Mouse (Mus musculus): ENCODE data around the gene Zfp296.

Gene Zfp296

GRCm38 (mm10) chr7:19607291-19607690 is 30.2 kb downstream of the Zfp296 start:
- no peak for DNase-seq (ENCODE audit: low spot score)

- no peak for DNase-seq (ENCODE audit: low spot score)
Observed at GRCm38 (mm10) chr7:19609641-19610332, 32.7 kb downstream of the Zfp296 start.

- DNase-seq (ENCODE audit: low spot score) = no peak
Observed at GRCm38 (mm10) chr7:19610969-19611368, 33.9 kb downstream of the Zfp296 start.

GRCm38 (mm10) chr7:19615036-19615577 is 38.0 kb downstream of the Zfp296 start:
- DNase-seq (ENCODE audit: low spot score) = no peak

GRCm38 (mm10) chr7:19619004-19619801 is 42.1 kb downstream of the Zfp296 start:
- peak; percentile 80 for DNase-seq (ENCODE audit: low spot score)

- DNase-seq (ENCODE audit: low spot score) = no peak
Observed at GRCm38 (mm10) chr7:19620811-19621210, 43.7 kb downstream of the Zfp296 start.

GRCm38 (mm10) chr7:19622241-19622640 is 45.2 kb downstream of the Zfp296 start:
- no peak for DNase-seq (ENCODE audit: low spot score)

- no peak for DNase-seq (ENCODE audit: low spot score)
Observed at GRCm38 (mm10) chr7:19623433-19623832, 46.3 kb downstream of the Zfp296 start.

GRCm38 (mm10) chr7:19627721-19628120 is 50.6 kb downstream of the Zfp296 start:
- no peak for DNase-seq (ENCODE audit: low spot score)

GRCm38 (mm10) chr7:19628192-19628535 is 51.1 kb downstream of the Zfp296 start:
- no peak for DNase-seq (ENCODE audit: low spot score)

GRCm38 (mm10) chr7:19628536-19629360 is 51.7 kb downstream of the Zfp296 start:
- DNase-seq (ENCODE audit: low spot score) = peak; percentile 99

GRCm38 (mm10) chr7:19629361-19629734 is 52.3 kb downstream of the Zfp296 start, which contains the start of gene Relb:
TSS of gene Relb (minus strand) at chr7:19629438.
- DNase-seq (ENCODE audit: low spot score) = peak; percentile 98

Data from testis, postnatal 10 days (tissue).